Mouse (Mus musculus) cerebellum, adult 11 months (tissue): ENCODE results near the gene Traf1.

Source experiments
- DNase-seq: peaks from one replicate; pipeline ENCODE4 v3.0.0; 2022

Gene Traf1

DNA sequence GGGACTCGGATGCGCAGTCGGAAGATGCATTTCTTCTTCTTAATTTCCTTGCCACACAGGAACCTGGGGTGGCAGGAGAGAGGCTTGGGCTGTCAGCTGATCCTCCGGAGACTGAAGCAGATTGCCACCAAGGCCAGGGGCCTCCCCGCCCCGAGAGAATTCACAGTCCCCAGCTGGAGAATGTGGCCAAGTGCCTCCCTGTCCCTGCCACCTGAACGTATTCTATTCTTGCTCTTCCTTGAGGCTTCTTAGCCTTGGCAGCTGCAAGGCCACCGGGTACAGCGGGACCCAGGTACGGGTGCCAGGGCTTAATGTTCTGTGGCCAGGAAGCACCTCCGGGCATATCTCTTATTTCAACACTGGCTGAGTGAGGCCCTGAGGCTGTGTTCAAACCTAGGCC lies 61.9 kb downstream of the Traf1 start:
- no peak for DNase-seq

DNA sequence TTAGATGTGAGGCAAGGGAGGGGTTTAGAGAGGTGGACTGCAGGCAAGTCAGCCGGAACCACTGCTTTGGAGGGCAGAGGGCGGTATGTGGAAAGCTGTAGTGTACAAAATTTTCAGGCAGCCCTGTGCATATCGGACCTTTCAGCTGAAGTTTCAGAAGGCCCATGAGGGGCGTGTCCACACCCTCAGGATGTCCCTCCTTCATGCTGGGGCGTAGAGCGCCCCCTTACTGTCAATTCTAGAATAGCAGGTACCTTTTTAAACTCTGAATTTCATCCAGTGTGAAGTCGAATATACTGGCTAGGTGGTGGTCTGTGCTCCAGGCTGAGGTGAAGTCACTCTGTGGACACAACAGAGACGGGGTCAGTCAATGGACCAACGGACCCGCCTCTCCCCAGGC lies 63.8 kb downstream of the Traf1 start:
- DNase-seq, result no peak

DNA sequence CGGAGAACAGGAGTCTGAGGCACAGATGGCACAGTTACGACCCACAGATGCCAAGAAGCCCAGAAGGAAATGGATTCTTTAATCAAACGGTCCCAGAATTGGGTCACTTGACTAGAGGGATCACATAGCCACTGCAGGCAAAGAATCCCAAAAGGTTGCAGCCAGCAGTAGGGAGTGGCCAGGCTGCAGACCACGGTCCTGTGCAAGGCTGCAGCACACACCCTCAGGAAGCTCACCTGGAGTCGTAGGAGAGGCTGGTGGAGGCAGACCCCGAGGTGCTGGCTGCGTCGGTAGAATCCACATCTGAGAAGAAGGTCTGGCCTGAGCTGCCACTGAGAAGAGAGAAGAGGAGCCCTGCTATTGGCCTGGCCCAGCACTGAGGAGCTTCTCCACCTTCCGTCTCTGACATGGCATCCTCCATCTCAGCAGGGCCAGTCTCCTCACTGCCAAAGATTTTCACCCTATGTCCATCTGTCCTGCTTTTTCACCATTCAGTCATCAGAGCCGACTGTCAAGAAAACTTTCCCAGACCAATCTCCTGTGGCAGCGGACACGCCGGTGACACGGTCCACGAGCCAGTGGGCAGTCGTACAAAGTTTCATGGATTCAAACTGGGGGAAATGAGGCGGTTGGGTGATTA lies 64.6 kb downstream of the Traf1 start:
- DNase-seq, result no peak

DNA sequence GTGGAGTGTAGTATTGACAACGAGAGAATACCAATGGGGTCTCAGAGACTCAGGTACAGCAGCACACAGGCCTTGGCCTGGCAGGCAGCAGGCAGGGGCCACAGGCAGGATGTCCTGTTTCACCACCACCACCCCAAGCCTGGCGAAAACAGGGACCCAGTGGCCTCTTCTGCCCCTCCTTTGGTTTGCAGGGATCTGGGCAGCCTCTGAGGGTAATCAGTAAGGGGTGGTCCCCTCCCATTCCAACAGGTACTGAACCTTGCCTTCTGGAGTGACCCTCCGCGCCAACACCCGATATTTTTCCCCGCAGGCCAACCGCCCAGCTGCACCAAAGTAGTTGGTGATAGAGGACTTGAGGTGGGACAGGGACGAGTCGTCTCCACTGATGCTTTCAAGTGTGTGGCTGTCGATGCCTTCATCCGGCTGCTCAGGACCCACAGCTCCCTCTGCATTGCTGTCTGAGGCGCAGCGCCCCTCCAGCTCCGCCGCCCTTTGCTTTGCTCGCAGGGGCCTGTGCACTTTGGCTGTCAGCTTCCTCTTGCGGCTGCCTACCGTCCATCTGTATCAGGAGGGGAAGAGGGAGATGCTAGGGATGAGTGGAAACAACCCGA lies 66.0 kb downstream of the Traf1 start:
- no peak for DNase-seq

DNA sequence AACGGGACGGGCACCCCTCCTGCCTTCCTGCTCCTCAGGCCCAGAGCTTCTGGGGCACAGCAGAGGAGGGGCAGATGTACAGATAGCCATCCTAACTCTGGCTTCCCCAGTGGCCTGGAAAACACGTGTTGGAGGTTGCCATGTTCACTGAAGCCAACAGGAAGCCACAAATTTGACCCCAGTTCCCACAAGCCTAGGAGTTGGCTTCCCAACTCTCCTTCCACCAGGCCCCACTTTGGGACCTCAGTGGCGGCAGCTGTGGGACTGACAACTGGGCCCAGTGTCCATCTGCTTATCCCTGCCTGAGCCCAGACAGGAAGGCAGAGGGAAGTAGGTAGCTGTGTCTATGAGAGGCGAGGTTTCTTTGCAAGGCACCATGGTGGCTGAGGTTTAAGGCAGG lies 67.6 kb downstream of the Traf1 start:
- DNase-seq, result no peak
